ENCODE assay signal across 8 mouse cellular contexts in genomic region chr19:3986334-3986733, GRCm38 (mm10). TPM values are rescaled to one million over a fixed set of nuclear protein-coding genes. Genes with fewer than 3 reads are reported as not detected.
DNase-seq lines count a peak whose midpoint lies in the region; ATAC-seq and TF ChIP-seq lines count a peak whose summit lies in the region.

Gene Acy3 (plus strand): TSS chr19:3986570.

- peak within 1 kb of the TSS; percentile 53 for H3K9ac ChIP-seq in kidney, embryonic 16.5 days (replicated peaks; ENCODE audit: low read length)
- H3K9ac ChIP-seq in liver, postnatal 0 days (replicated peaks): peak within 1 kb of the TSS; percentile 60
- no peak within 1 kb of the TSS for H3K9ac ChIP-seq in midbrain, embryonic 15.5 days

- H3K9me3 ChIP-seq in heart, embryonic 10.5 days: no peaks in the 10 kb centered on the region
- H3K9me3 ChIP-seq in kidney, embryonic 16.5 days (ENCODE audit: low read length): no peaks in the 10 kb centered on the region
- no peaks in the 10 kb centered on the region for H3K9me3 ChIP-seq in liver, postnatal 0 days (ENCODE audit: low read length)
- H3K9me3 ChIP-seq in midbrain, embryonic 15.5 days: no peaks in the 10 kb centered on the region

- H3K36me3 ChIP-seq in heart, embryonic 10.5 days: no peaks in the 10 kb centered on the region
- H3K36me3 ChIP-seq in kidney, embryonic 16.5 days (ENCODE audit: insufficient read depth, low read length): 0 out of 2 replicates have a peak, but pooled peaks cover 3% of the 10 kb centered on the region
- no peaks in the 10 kb centered on the region for H3K36me3 ChIP-seq in liver, postnatal 0 days (replicated peaks; ENCODE audit: insufficient read depth, low read length)
- no peaks in the 10 kb centered on the region for H3K36me3 ChIP-seq in midbrain, embryonic 15.5 days (replicated peaks)

- peak within 1 kb of the TSS; percentile 43 for H3K4me2 ChIP-seq in kidney, embryonic 16.5 days (replicated peaks; ENCODE audit: low read depth, low read length)
- peak within 1 kb of the TSS; percentile 54 for H3K4me2 ChIP-seq in liver, postnatal 0 days (ENCODE audit: low read depth, low read length)
- no peak within 1 kb of the TSS for H3K4me2 ChIP-seq in midbrain, embryonic 15.5 days

- peak within 1 kb of the TSS; percentile 80 for H3K27ac ChIP-seq in heart, embryonic 10.5 days
- H3K27ac ChIP-seq in kidney, embryonic 16.5 days (ENCODE audit: low read length): peak within 1 kb of the TSS; percentile 92
- H3K27ac ChIP-seq in liver, postnatal 0 days (ENCODE audit: low read depth): peak within 1 kb of the TSS; percentile 78
- no peak within 1 kb of the TSS for H3K27ac ChIP-seq in midbrain, embryonic 15.5 days

- H3K4me1 ChIP-seq in heart, embryonic 10.5 days: peaks cover 66% of the 10 kb centered on the region
- peaks cover 42% of the 10 kb centered on the region for H3K4me1 ChIP-seq in kidney, embryonic 16.5 days (ENCODE audit: insufficient read depth, low read length)
- H3K4me1 ChIP-seq in liver, postnatal 0 days (ENCODE audit: insufficient read depth): peaks cover 28% of the 10 kb centered on the region
- no peaks in the 10 kb centered on the region for H3K4me1 ChIP-seq in midbrain, embryonic 15.5 days

- DNase-seq in 3134 (ENCODE audit: extremely low read depth, insufficient read length, low spot score): peak; percentile 73
- peak; percentile 68 for DNase-seq in ES-CJ7 (ENCODE audit: low read depth, low spot score)
- peak; percentile 70 for DNase-seq in embryo, embryonic 11 days
- peak; percentile 86 for DNase-seq in heart, embryonic 10.5 days (ENCODE audit: low spot score)
- DNase-seq in liver, postnatal 0 days: peak; percentile 89
- peak; percentile 82 for DNase-seq in skeletal muscle tissue, adult 2 months (ENCODE audit: low read depth, low spot score)

- peak; percentile 73 for ATAC-seq in kidney, embryonic 16.5 days (ENCODE audit: low FRiP score, low TSS enrichment)
- peak; percentile 88 for ATAC-seq in liver, postnatal 0 days
- ATAC-seq in midbrain, embryonic 15.5 days (replicated peaks): no peak

- TF ChIP-seq CTCF in liver, postnatal 0 days (IDR thresholded peaks at IDR 0.05; ENCODE audit: low read depth): no peak

- H3K4me3 ChIP-seq in heart, embryonic 10.5 days: peak within 1 kb of the TSS; percentile 20; the same call in 1 of the 2 replicates
- H3K4me3 ChIP-seq in kidney, embryonic 16.5 days (ENCODE audit: low read length): peak within 1 kb of the TSS; percentile 14; the same call in 1 of the 2 replicates
- no peak within 1 kb of the TSS for H3K4me3 ChIP-seq in liver, postnatal 0 days (ENCODE audit: low read depth, low read length)
- no peak within 1 kb of the TSS for H3K4me3 ChIP-seq in midbrain, embryonic 15.5 days

- WGBS in heart, embryonic 10.5 days: 17% methylated on average over 8 of the region's 8 CpGs
- 2% methylated on average over 8 of the region's 8 CpGs for WGBS in kidney, embryonic 16.5 days
- WGBS in liver, postnatal 0 days (ENCODE audit: insufficient replicate concordance): 6% methylated on average over 8 of the region's 8 CpGs
- WGBS in midbrain, embryonic 15.5 days: 19% methylated on average over 8 of the region's 8 CpGs

- H3K27me3 ChIP-seq in heart, embryonic 10.5 days (ENCODE audit: insufficient read depth, poor library complexity, severe bottlenecking): 0 out of 2 replicates have a peak, but pooled peaks cover 6% of the 10 kb centered on the region
- H3K27me3 ChIP-seq in kidney, embryonic 16.5 days (ENCODE audit: insufficient read depth, low read length): no peaks in the 10 kb centered on the region
- H3K27me3 ChIP-seq in liver, postnatal 0 days (ENCODE audit: insufficient read depth, low read length): no peaks in the 10 kb centered on the region
- no peaks in the 10 kb centered on the region for H3K27me3 ChIP-seq in midbrain, embryonic 15.5 days (replicated peaks)

- TF ChIP-seq EP300 in liver, postnatal 0 days (IDR thresholded peaks at IDR 0.05; ENCODE audit: low read depth): peak; percentile 60; the same call in 1 of the 2 replicates

RNA-seq across cellular contexts. Expression of gene Acy3, which starts in this region (rescaled TPM):
- polyA plus RNA-seq in heart, embryonic 10.5 days (2016; fragmentation: Nextera tagmentation; extraction: Ambion mirVana): 9.5 and 10.3 TPM in 2 replicates
- 44.8 and 47.5 TPM in 2 replicates for polyA plus RNA-seq in kidney, embryonic 16.5 days (2015; fragmentation: Nextera tagmentation; extraction: Ambion mirVana)
- 19.3 and 22.0 TPM in 2 replicates for polyA plus RNA-seq in liver, postnatal 0 days (2015; fragmentation: Nextera tagmentation; extraction: Ambion mirVana)
- 1.7 and 2.2 TPM in 2 replicates for polyA plus RNA-seq in midbrain, embryonic 15.5 days (2015; fragmentation: Nextera tagmentation; extraction: Ambion mirVana)

Comparison
In these comparisons a context has a peak if more than half of its experiments do, and no peak if none do; other contexts are left out.
1. H3K4me3 ChIP-seq: peak in heart, embryonic 10.5 days (single experiment) and kidney, embryonic 16.5 days (single experiment); none in liver, postnatal 0 days (single experiment) and midbrain, embryonic 15.5 days (single experiment).
2. Peak in every context shown above with its lines, with median percentiles within 50 percentile points of each other: DNase-seq.